Mouse (Mus musculus): ENCODE results near the gene Rpl22l1. TPM values are rescaled to one million over a fixed set of nuclear protein-coding genes. Genes with fewer than 3 reads are reported as not detected.
"Not testable (repeated sequence)": the region's sequence is repeated elsewhere in the genome, so short reads cannot be mapped to it uniquely, and the experiment has no call there.

The Rpl22l1 gene
- total RNA-seq (2014; rRNA removed) (368 and 440 TPM in 2 replicates), polyA plus RNA-seq (2015; fragmentation: Nextera tagmentation; extraction: Ambion mirVana) (263 and 321 TPM in 2 replicates)

DNA sequence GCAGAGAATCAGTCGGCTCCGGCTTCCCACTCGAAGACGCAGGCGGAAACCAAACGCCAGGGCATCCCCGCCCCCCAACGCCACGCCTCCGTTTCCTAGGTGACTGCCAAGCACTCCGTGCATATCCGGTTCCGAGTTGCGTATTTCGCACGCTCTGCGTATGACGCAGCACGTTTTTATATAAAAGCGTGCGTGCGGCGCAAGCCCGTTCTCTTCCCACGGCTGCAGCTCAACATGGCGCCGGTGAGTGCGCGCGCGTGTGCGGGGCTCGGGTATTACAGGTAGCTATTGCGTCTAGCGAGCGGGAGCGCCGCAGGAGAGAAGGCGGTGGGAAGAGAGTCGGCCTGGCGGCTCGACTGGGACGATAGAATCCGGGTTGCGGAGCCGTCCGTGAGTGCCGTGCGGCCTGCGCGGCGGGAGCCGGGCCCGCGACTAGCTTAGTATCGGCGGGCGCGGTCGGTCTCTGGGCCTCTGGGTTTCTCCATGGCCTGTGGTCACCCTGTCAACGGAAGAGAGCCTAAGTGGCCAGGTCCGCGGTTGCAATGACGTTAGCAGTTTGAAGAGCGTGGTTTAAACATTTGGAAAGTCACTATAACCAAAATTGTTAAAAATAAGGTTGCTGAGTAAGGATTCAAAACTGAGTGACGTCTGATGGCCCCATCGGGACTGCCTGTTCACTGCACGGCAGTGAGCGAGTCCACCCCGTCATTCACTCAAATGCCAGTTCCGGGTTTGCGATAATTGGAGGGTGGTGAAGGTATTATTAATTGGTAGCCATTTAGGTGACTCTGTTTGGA is at the start of gene Rpl22l1:
Gene Rpl22l1, plus strand, starts transcription at position 136 of the 797 bp plus-strand sequence.
- no peaks in the 10 kb centered on the region for H3K9me3 ChIP-seq (ENCODE audit: low read length)
- peak; percentile 100 for ATAC-seq
- H3K9ac ChIP-seq: peak within 1 kb of the TSS; percentile 89
- peak; percentile 99 for DNase-seq
- TF ChIP-seq CTCF (IDR thresholded peaks at IDR 0.05; ENCODE audit: low read depth): peak; percentile 23; the same call in 1 of the 2 replicates
- WGBS: under 1% methylated on average over 72 of the region's 72 CpGs
- no peaks in the 10 kb centered on the region for H3K27me3 ChIP-seq (ENCODE audit: insufficient read depth, low read length)
- peak within 1 kb of the TSS; percentile 94 for H3K4me3 ChIP-seq (ENCODE audit: low read depth, low read length)
- H3K4me1 ChIP-seq (ENCODE audit: insufficient read depth): peaks cover 6% of the 10 kb centered on the region
- peaks cover 6% of the 10 kb centered on the region for H3K36me3 ChIP-seq (ENCODE audit: insufficient read depth)
- peak within 1 kb of the TSS; percentile 87 for H3K27ac ChIP-seq (ENCODE audit: low read depth, low read length)
- H3K4me2 ChIP-seq (ENCODE audit: low read depth): peak within 1 kb of the TSS; percentile 62

DNA sequence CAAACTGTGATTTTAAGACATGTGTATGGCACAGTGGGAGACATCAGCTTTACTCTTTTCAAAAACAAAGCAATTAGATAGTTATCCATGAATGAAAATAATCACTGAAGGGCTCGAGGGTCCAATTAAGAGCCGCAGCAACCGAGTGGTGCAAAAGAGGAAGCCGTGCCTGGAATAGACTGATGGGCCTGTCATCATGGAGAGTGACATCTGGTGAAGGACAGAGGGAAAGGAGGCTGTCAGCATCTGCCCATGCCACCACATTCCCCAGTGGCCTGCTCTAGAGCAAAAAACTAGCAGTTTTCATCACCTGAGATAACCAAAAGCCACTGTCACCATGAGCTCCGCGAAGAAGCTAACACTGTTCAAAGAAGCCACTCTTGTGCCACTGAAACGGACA is 49.8 kb upstream of the Rpl22l1 start:
- Histone ChIP-seq H3K4me1 (ENCODE audit: insufficient read depth) (no peaks in the 10 kb centered on the region), H3K27ac (ENCODE audit: low read depth, low read length) (no peak overlapping the region), H3K27me3 (ENCODE audit: insufficient read depth, low read length) (no peaks in the 10 kb centered on the region), H3K36me3 (ENCODE audit: insufficient read depth) (no peaks in the 10 kb centered on the region), H3K9ac (no peak overlapping the region), H3K4me3 (ENCODE audit: low read depth, low read length) (no peak overlapping the region), H3K4me2 (ENCODE audit: low read depth) (no peak overlapping the region), H3K9me3 (ENCODE audit: low read length) (no peaks in the 10 kb centered on the region)
- DNase-seq (no peak), ATAC-seq (0 out of 2 replicates have a peak, but pooled peaks have one; percentile 18)
- WGBS: 56% methylated on average over 7 of the region's 7 CpGs
- no peak for TF ChIP-seq CTCF (IDR thresholded peaks at IDR 0.05; ENCODE audit: low read depth)

- Histone ChIP-seq H3K4me1 (ENCODE audit: insufficient read depth) (no peaks in the 10 kb centered on the region), H3K4me2 (ENCODE audit: low read depth) (no peak overlapping the region), H3K4me3 (ENCODE audit: low read depth, low read length) (no peak overlapping the region), H3K9ac (no peak overlapping the region), H3K27me3 (ENCODE audit: insufficient read depth, low read length) (no peaks in the 10 kb centered on the region), H3K27ac (ENCODE audit: low read depth, low read length) (no peak overlapping the region), H3K9me3 (ENCODE audit: low read length) (no peaks in the 10 kb centered on the region), H3K36me3 (ENCODE audit: insufficient read depth) (no peaks in the 10 kb centered on the region)
- TF ChIP-seq CTCF (IDR thresholded peaks at IDR 0.05; ENCODE audit: low read depth): no peak
- no peak for DNase-seq
- peak; percentile 63 for ATAC-seq
- WGBS: 60% methylated on average over 8 of the region's 8 CpGs
These were observed 43.9 kb upstream of the Rpl22l1 start for GRCm38 (mm10) chr3:28761225-28761789.

- no peak overlapping the region for H3K9ac ChIP-seq
- H3K4me1 ChIP-seq (ENCODE audit: insufficient read depth): no peaks in the 10 kb centered on the region
- H3K4me2 ChIP-seq (ENCODE audit: low read depth): no peak overlapping the region
- no peaks in the 10 kb centered on the region for H3K9me3 ChIP-seq (ENCODE audit: low read length)
- TF ChIP-seq CTCF (IDR thresholded peaks at IDR 0.05; ENCODE audit: low read depth): no peak
- 94% methylated on average over 4 of the region's 4 CpGs for WGBS
- no peak overlapping the region for H3K27ac ChIP-seq (ENCODE audit: low read depth, low read length)
- no peak overlapping the region for H3K4me3 ChIP-seq (ENCODE audit: low read depth, low read length)
- H3K36me3 ChIP-seq (ENCODE audit: insufficient read depth): no peaks in the 10 kb centered on the region
- ATAC-seq (no peak), DNase-seq (no peak)
- H3K27me3 ChIP-seq (ENCODE audit: insufficient read depth, low read length): no peaks in the 10 kb centered on the region
These were observed 38.3 kb upstream of the Rpl22l1 start for GRCm38 (mm10) chr3:28766935-28767334.

DNA sequence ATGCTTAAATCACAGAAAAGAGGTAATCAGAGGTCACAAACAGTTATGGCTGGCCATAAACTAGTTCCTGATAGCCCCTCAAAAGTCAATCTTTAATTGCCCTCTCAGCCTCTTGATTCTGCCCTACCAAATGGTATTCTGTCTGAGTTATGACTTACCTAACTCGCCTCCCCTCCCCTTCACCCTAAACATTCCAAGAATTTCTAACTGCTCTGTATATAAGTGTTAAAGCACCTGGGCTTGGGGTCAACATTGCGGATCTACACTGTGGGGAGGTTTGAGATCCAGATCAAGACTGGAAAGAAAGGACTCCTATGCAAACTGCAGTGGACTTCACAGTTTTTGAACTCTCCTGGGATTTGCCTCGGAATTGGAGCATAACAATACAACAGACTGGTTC is 37.0 kb upstream of the Rpl22l1 start:
- Histone ChIP-seq H3K4me3 (ENCODE audit: low read depth, low read length) (no peak overlapping the region), H3K9me3 (ENCODE audit: low read length) (no peaks in the 10 kb centered on the region), H3K36me3 (ENCODE audit: insufficient read depth) (no peaks in the 10 kb centered on the region), H3K4me2 (ENCODE audit: low read depth) (no peak overlapping the region), H3K4me1 (ENCODE audit: insufficient read depth) (no peaks in the 10 kb centered on the region), H3K27ac (ENCODE audit: low read depth, low read length) (no peak overlapping the region), H3K9ac (no peak overlapping the region), H3K27me3 (ENCODE audit: insufficient read depth, low read length) (no peaks in the 10 kb centered on the region)
- TF ChIP-seq CTCF (IDR thresholded peaks at IDR 0.05; ENCODE audit: low read depth): no peak
- DNase-seq: no peak
- no peak for ATAC-seq
- WGBS: 78% methylated on average over 3 of the region's 3 CpGs

DNA sequence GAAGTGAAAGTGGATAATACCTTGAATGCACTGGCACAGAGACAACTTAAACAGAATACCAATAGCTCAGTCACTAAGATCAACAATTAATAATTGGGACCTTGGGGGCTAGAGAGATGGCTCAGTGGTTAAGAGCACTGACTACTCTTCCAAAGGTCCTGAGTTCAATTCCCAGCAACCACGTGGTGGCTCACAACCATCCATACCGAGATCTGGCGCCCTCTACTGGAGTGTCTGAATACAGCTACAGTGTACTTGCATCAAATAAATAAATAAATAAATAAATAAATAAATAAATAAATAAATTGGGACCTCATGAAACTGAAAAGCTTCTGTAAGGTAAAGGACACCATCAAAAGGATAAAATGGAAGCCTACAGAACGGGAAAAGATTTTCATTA is 32.3 kb upstream of the Rpl22l1 start:
- not testable (repeated sequence) for H3K4me1 ChIP-seq (ENCODE audit: insufficient read depth); H3K4me2 ChIP-seq (ENCODE audit: low read depth); H3K27ac ChIP-seq (ENCODE audit: low read depth, low read length); H3K4me3 ChIP-seq (ENCODE audit: low read depth, low read length); H3K27me3 ChIP-seq (ENCODE audit: insufficient read depth, low read length); ATAC-seq; H3K9ac ChIP-seq; H3K36me3 ChIP-seq (ENCODE audit: insufficient read depth); DNase-seq; H3K9me3 ChIP-seq (ENCODE audit: low read length)
- 67% methylated on average over 4 of the region's 4 CpGs for WGBS

GRCm38 (mm10) chr3:28775361-28775760 is 29.9 kb upstream of the Rpl22l1 start:
- no peaks in the 10 kb centered on the region for H3K36me3 ChIP-seq (ENCODE audit: insufficient read depth)
- no peak overlapping the region for H3K27ac ChIP-seq (ENCODE audit: low read depth, low read length)
- H3K27me3 ChIP-seq (ENCODE audit: insufficient read depth, low read length): no peaks in the 10 kb centered on the region
- no peak overlapping the region for H3K9ac ChIP-seq
- H3K9me3 ChIP-seq (ENCODE audit: low read length): no peaks in the 10 kb centered on the region
- no peaks in the 10 kb centered on the region for H3K4me1 ChIP-seq (ENCODE audit: insufficient read depth)
- ATAC-seq: no peak
- H3K4me2 ChIP-seq (ENCODE audit: low read depth): no peak overlapping the region
- WGBS: 93% methylated on average over 7 of the region's 7 CpGs
- TF ChIP-seq CTCF (IDR thresholded peaks at IDR 0.05; ENCODE audit: low read depth): no peak
- no peak overlapping the region for H3K4me3 ChIP-seq (ENCODE audit: low read depth, low read length)
- no peak for DNase-seq

Data from forebrain, postnatal 0 days (tissue).